Mouse (Mus musculus) lung, postnatal 14 days (tissue): ENCODE results near the gene D630039A03Rik.
"Not testable (repeated sequence)": the region's sequence is repeated elsewhere in the genome, so short reads cannot be mapped to it uniquely, and the experiment has no call there.

Source experiments
- DNase-seq: peaks from one replicate; pipeline ENCODE4 v3.0.0; 2021

Gene D630039A03Rik

GRCm38 (mm10) chr4:57924556-57925071, 8.5 kb upstream of the D630039A03Rik start:
- no peak for DNase-seq

DNA sequence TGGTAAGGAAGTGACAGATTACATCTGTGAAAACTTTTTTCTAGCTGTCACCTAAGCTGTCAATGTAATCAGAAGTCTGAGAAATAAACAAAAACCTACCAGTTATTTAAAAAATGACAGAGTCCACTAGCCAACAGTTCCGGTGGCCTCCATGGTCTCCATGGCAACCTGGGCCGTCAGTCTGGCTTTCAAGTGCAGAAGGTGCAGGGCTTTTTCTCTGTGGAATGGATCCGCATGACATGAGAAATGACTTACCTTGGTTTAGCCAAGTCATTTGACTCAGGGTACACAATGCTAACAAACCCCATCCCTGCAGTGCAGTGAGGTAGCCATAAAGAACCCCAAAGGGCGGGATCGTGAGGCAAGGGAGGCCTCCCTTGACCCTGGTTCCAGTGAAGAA, 6.1 kb upstream of the D630039A03Rik start:
- no peak for DNase-seq

DNA sequence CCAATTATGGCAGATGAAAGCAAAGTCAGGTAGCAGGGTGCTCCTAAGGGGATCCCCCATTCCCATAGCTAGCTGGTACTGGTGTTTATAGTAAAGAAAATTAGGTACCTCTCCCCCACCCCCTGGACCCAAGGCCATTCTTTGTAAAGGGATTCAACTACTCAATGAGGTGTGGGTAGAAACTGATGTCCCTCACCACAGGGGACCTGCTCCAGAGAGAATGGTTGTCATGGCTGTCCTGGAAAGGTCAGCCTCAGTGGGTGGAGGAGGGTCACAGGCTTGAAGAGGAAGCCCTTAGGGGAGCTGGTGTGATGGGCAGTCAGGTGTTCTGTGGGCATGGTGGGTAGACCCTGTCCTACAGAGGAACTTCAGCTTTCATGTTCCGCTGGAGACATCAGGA, 4.4 kb upstream of the D630039A03Rik start:
- DNase-seq, result no peak

- no peak for DNase-seq
Measured at GRCm38 (mm10) chr4:57919494-57920423, 3.7 kb upstream of the D630039A03Rik start.

DNA sequence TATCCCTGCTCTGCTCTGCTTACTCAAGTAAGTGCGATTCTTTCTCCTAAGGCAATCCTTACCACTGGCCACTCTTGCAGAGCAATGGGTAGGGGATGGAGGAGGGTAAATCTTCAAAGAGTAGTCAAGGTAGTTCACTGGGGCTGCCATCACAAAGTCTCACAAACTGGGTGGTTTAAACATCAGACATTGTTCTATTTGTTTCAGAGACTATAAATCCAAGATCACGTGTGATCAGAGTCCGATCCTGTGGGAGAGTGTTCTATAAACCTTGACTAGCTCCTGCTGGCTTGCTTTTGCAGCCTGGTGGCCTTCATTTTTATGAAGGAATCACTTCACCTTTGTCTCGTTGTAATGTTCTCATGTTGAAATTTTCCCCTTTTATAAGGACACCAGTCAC, 614 bp upstream of the D630039A03Rik start:
- DNase-seq, result no peak

- peak; percentile 46 for DNase-seq
Measured at GRCm38 (mm10) chr4:57915216-57915965, 706 bp downstream of the D630039A03Rik start.

DNA sequence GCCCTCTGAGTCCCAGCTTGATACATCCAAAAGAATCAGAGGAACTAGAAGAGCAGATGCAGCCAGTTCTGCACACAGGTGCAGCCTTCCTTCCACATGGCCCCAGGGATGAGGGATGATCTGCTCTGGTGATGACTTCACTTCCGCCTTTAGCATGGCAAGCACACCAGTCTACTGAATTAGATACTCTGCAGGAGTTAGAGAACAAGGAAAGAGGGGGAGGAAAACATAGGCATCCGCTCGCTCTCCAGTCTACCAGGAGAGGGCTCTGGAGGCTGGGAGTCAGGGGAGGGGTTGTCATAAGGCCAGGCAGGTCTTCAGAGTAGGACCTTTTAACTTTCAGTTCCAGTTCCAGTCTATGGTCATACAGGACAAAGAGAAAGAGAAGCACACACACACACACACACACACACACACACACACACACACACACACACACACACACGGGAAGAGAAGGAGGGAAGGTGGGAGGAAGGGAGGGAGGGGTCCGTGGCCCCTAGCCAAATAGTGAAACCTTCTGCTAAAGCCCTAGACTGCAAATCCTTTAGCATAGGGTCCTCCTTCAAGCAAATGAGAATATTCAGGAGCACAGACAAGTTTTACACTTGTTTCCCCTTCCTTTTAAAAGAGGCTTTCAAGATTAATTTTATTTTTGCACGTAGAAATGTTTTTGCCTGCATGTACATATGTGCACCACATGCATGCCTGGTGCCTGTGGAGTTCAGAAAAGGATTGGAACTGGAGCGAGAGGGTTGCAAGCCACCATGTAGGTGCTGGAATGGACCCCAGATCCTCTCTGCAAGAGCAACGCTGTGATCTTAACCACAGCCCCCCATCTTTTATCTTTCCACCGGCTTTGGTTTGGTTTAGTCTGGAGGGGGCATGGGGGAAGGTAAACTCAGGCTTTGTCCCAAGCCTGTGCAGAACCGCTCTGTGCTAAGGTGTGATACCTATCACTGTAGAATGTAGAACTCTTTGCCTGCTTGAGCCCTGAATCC, 1.6 kb downstream of the D630039A03Rik start:
- no peak for DNase-seq

GRCm38 (mm10) chr4:57913021-57913420, 3.1 kb downstream of the D630039A03Rik start:
- no peak for DNase-seq

DNA sequence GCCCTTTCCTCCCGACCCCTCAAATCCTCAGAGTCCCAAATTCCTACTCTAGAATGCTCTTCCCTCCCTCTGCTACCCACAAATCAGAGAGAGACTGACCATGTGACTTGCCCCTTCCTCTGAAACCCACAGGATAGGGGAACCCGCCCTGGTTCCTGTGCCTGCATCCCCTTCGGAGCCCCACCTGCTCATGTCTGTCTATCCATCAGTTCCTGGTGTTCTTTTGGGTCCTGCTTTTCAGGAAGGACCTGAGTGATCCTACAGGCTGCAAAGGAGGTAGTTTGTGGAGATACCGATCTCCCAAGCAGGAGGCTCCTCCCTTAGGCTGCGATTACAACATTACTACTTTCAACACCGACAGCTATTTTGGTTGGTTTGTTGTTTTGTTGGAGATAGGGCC, 7.2 kb downstream of the D630039A03Rik start:
- DNase-seq, result no peak

DNA sequence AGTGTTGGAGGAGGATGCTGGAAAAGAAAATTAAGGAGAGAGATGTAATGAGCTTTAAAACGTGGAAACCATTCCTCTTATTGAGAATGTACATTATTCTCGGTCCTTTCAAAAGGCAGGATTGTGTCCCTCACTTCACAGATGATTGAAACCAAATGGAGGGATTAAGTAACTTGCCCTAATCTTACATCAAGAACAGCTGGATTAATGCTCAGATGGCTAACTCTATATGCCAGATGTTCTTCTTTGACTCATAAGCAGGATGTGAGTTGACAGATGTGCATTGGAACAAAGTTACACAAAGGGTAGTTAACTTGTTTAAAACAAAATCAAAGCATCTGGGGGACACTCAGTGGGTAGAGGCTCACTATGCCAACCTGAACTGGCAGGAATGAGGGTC, 9.4 kb downstream of the D630039A03Rik start:
- no peak for DNase-seq

DNA sequence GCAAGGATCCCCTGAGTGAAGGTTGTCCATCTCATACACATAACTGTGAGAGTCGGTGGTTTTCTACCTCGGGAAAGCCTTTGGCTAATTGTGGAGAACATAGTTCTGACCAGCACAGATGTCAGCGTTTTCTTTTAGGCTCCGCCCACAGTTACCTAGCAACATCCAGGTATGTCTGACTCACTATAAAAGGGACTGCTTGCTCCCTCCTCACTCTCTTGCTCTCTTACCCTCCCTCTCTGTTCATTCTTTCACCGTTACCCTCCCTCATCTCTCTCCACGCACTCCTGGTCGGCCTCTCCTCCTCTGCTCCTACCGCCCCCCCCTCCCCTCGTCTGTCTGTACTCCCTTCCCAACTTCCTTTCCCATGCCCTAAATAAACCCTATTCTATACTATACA, 11.5 kb downstream of the D630039A03Rik start:
- DNase-seq, result no peak

- peak; percentile 79 for DNase-seq
Measured at GRCm38 (mm10) chr4:57904211-57904610, 11.9 kb downstream of the D630039A03Rik start.

GRCm38 (mm10) chr4:57902619-57903018, 13.5 kb downstream of the D630039A03Rik start:
- no peak for DNase-seq

GRCm38 (mm10) chr4:57901210-57901609, 14.9 kb downstream of the D630039A03Rik start:
- peak; percentile 63 for DNase-seq

- DNase-seq, result no peak
Measured at GRCm38 (mm10) chr4:57896631-57897030, 19.5 kb downstream of the D630039A03Rik start.

- no peak for DNase-seq
Measured at GRCm38 (mm10) chr4:57895902-57896301, 20.2 kb downstream of the D630039A03Rik start.

- no peak for DNase-seq
Measured at GRCm38 (mm10) chr4:57895140-57895539, 21.0 kb downstream of the D630039A03Rik start.

- DNase-seq, result no peak
Measured at GRCm38 (mm10) chr4:57892001-57892586, 24.0 kb downstream of the D630039A03Rik start.

GRCm38 (mm10) chr4:57889773-57890172, 26.3 kb downstream of the D630039A03Rik start:
- DNase-seq, result no peak

DNA sequence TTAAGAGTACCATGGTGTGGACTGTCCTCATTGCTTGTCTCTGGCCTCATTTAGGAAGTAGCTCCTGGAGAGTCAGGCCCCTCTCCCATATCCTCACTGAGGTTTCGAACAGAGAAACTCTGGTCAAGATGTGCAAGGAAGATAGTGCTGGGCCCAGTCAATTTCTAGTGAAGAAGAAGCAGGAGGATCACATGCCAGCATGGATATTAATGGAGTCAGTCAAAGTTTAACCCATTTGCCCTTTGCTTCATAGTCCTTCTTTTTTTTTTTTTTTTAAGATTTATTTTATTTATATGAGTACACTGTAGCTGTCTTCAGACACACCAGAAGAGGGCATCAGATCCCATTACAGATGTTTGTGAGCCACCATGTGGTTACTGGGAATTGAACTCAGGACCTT, 27.1 kb downstream of the D630039A03Rik start:
- not testable (repeated sequence) for DNase-seq

GRCm38 (mm10) chr4:57888246-57888645, 27.9 kb downstream of the D630039A03Rik start:
- no peak for DNase-seq

GRCm38 (mm10) chr4:57886888-57887230, 29.2 kb downstream of the D630039A03Rik start:
- no peak for DNase-seq
